Mouse (Mus musculus): ENCODE data around the gene Slc39a5. TPM values are rescaled to one million over a fixed set of nuclear protein-coding genes. Genes with fewer than 3 reads are reported as not detected.
A peak's percentile ranks its signal among the peaks of the same experiment; 100 is the strongest.

The Slc39a5 gene
- polyA plus RNA-seq, 1 experiment from 2014 or later, result 0.10 TPM

DNA sequence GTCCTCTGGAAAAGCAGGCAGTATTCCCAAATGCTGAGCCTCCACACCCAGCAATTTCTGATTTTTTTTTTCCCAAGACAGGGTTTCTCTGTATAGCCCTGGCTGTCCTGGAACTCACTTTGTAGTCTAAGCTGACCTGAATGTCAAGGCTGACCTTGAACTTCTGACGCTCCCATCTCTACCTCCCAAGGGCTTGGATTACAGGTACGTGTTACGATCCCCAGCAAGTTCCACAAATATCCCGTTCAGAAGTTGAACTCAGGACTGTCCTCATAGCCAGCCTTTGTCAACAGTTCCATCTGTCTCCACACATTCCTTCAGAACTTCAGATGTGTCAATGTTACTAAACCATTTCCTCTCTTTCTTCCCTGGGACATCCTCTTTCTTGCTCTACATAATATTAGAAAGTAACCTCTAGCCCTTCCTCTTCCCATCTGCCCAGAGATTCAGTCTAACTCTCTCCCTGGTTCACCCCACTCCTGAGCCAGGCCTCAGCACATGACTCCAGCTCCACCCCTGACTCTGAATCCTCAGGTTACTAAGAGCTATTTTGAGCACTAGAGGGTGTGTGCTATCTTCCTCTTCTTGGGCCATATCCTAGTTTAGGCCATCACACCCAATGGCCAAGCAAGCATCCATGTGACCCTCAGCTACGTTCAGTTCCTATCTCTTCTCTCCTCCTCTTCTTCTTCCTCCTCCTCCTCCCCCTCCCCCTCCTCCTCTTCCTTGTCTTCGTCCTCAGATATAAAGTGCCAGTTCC is 27.9 kb downstream of the Slc39a5 start:
- Histone ChIP-seq H3K4me2 (ENCODE audit: low read length) (no peak overlapping the region), H3K27ac (ENCODE audit: low read length) (no peak overlapping the region), H3K4me3 (replicated peaks; ENCODE audit: low read length) (no peak overlapping the region), H3K27me3 (replicated peaks; ENCODE audit: control insufficient read depth, insufficient read depth, low read length) (no peaks in the 10 kb centered on the region), H3K9ac (replicated peaks; ENCODE audit: low read depth, low read length) (no peak overlapping the region), H3K4me1 (replicated peaks; ENCODE audit: control insufficient read depth, insufficient read depth, low read length) (peaks cover 18% of the 10 kb centered on the region), H3K9me3 (ENCODE audit: control insufficient read depth, low read length) (no peaks in the 10 kb centered on the region), H3K36me3 (ENCODE audit: control insufficient read depth, insufficient read depth) (no peaks in the 10 kb centered on the region)
- WGBS, result 93% methylated on average over 6 of the region's 6 CpGs
- ATAC-seq, result no peak

DNA sequence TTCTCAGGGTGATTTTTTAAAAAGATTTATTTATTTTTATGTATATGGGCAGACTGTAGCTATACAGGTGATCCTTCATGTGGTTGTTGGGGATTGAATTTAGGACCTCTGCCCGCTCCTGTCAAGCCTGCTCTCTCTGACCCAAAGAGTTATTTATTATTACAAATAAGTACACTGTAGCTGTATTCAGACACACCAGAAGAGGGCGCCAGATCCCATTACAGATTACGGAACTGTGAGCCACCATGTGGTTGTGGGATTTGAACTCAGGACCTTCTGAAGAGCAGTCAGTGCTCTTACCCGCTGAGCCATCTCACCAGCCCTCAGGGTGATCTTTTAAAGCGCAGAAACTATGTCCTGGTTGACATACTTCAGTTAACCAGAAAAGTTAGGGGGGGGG is 28.9 kb downstream of the Slc39a5 start:
- 84% methylated on average over 5 of the region's 5 CpGs for WGBS
- no peak overlapping the region for H3K4me3 ChIP-seq (replicated peaks; ENCODE audit: low read length)
- no peaks in the 10 kb centered on the region for H3K27me3 ChIP-seq (replicated peaks; ENCODE audit: control insufficient read depth, insufficient read depth, low read length)
- no peak overlapping the region for H3K9ac ChIP-seq (replicated peaks; ENCODE audit: low read depth, low read length)
- no peak overlapping the region for H3K27ac ChIP-seq (ENCODE audit: low read length)
- no peak for ATAC-seq
- no peaks in the 10 kb centered on the region for H3K36me3 ChIP-seq (ENCODE audit: control insufficient read depth, insufficient read depth)
- no peak overlapping the region for H3K4me2 ChIP-seq (ENCODE audit: low read length)
- H3K4me1 ChIP-seq (replicated peaks; ENCODE audit: control insufficient read depth, insufficient read depth, low read length), result peaks cover 24% of the 10 kb centered on the region
- H3K9me3 ChIP-seq (ENCODE audit: control insufficient read depth, low read length), result no peaks in the 10 kb centered on the region

DNA sequence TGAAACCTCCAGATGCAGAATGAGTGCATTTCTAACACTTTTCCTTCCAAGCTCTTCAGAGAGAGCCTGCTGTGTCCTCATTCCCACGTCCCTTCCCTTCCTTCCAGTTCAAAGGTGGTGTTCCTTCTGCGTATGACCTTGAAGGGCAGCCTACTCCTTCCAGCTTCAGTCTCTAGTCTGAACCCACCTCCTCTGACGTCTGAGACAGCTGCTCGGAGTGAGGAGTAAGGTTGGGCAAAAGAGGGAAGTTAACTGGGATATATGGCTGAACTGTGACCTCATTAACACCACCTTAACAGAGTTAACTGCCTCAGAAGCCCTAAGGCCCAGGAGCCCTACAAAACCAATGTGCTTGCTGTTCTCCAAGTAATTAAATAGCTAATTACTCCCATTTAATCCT is 30.4 kb downstream of the Slc39a5 start:
- ATAC-seq, result no peak
- Histone ChIP-seq H3K9me3 (ENCODE audit: control insufficient read depth, low read length) (no peaks in the 10 kb centered on the region), H3K27me3 (replicated peaks; ENCODE audit: control insufficient read depth, insufficient read depth, low read length) (no peaks in the 10 kb centered on the region), H3K4me1 (replicated peaks; ENCODE audit: control insufficient read depth, insufficient read depth, low read length) (peaks cover 18% of the 10 kb centered on the region), H3K27ac (ENCODE audit: low read length) (no peak overlapping the region), H3K4me2 (ENCODE audit: low read length) (no peak overlapping the region), H3K4me3 (replicated peaks; ENCODE audit: low read length) (no peak overlapping the region), H3K9ac (replicated peaks; ENCODE audit: low read depth, low read length) (no peak overlapping the region), H3K36me3 (ENCODE audit: control insufficient read depth, insufficient read depth) (no peaks in the 10 kb centered on the region)
- 51% methylated on average over 4 of the region's 4 CpGs for WGBS

DNA sequence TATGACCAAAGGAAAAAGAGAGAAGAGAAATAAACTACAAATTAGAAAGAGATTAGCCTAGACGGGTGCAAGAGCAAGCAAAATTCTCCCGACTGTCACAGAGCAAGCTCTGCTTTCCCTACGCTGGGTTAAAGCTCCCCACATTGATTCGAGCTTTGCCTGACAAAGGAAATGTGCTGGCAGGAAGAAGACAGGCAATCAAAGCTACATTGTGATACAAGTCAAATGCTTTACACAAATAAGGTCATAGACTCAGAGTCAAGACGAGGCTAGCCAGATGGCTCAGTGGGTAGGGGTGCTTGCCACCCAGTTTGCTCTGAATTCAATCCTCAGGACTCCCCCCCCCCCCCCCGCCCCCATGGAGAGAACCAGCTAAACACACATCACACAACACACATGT is 31.0 kb downstream of the Slc39a5 start:
- ATAC-seq, result no peak
- no peaks in the 10 kb centered on the region for H3K9me3 ChIP-seq (ENCODE audit: control insufficient read depth, low read length)
- no peak overlapping the region for H3K4me3 ChIP-seq (replicated peaks; ENCODE audit: low read length)
- H3K4me1 ChIP-seq (replicated peaks; ENCODE audit: control insufficient read depth, insufficient read depth, low read length), result peaks cover 18% of the 10 kb centered on the region
- H3K27ac ChIP-seq (ENCODE audit: low read length), result no peak overlapping the region; the same call in 1 of the 2 replicates
- H3K9ac ChIP-seq (replicated peaks; ENCODE audit: low read depth, low read length), result no peak overlapping the region
- H3K27me3 ChIP-seq (replicated peaks; ENCODE audit: control insufficient read depth, insufficient read depth, low read length), result no peaks in the 10 kb centered on the region
- 47% methylated on average over 5 of the region's 6 CpGs for WGBS
- H3K4me2 ChIP-seq (ENCODE audit: low read length), result no peak overlapping the region
- peaks cover 4% of the 10 kb centered on the region; the same call in 1 of the 2 replicates for H3K36me3 ChIP-seq (ENCODE audit: control insufficient read depth, insufficient read depth)

DNA sequence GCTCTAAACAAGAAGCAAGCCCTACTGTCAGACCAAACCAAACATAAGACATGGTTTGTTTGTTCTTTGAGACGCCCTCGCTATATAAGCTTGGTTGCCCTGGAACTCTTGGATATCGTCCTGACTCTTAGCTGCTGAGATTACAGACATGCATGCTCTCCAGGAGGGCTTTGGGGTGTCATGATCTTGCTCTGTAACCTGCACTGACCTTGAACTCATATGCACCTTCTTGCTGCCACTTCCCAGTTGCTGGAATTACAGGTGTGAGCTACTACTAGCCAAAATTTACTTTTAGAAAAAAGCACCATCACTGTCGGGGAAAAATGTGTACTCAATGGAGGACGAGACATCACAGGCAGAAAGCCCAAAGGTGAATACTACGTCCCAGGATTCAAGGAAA is 31.4 kb downstream of the Slc39a5 start:
- peaks cover 6% of the 10 kb centered on the region; the same call in 1 of the 2 replicates for H3K36me3 ChIP-seq (ENCODE audit: control insufficient read depth, insufficient read depth)
- ATAC-seq, result no peak
- peak overlapping the region; percentile 75; the same call in 1 of the 2 replicates for H3K9ac ChIP-seq (replicated peaks; ENCODE audit: low read depth, low read length)
- H3K4me3 ChIP-seq (replicated peaks; ENCODE audit: low read length), result peak overlapping the region; percentile 85
- peak overlapping the region; percentile 97 for H3K27ac ChIP-seq (ENCODE audit: low read length)
- no peaks in the 10 kb centered on the region for H3K9me3 ChIP-seq (ENCODE audit: control insufficient read depth, low read length)
- H3K4me2 ChIP-seq (ENCODE audit: low read length), result peak overlapping the region; percentile 87
- 79% methylated on average over 6 of the region's 6 CpGs for WGBS
- H3K4me1 ChIP-seq (replicated peaks; ENCODE audit: control insufficient read depth, insufficient read depth, low read length), result peaks cover 18% of the 10 kb centered on the region
- no peaks in the 10 kb centered on the region for H3K27me3 ChIP-seq (replicated peaks; ENCODE audit: control insufficient read depth, insufficient read depth, low read length)

DNA sequence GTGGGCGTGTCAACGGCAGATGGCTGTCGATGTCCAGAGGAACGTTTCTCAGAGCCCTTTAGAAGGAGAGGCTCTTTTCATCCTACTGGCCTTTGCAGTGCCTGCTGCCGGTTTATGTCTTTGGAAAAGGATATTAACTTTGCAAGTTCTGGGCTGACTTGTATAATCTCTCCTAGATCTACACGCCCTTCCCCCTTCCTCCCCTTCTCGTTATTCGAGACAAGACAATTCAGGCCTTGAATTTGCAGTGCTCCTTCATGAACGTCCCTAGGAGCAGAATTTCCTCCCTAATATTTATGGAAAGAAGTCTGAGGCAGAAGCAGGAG is 31.8 kb downstream of the Slc39a5 start:
- Histone ChIP-seq H3K9me3 (ENCODE audit: control insufficient read depth, low read length) (no peaks in the 10 kb centered on the region), H3K36me3 (ENCODE audit: control insufficient read depth, insufficient read depth) (peaks cover 6% of the 10 kb centered on the region; the same call in 1 of the 2 replicates), H3K4me3 (replicated peaks; ENCODE audit: low read length) (peak overlapping the region; percentile 85), H3K4me2 (ENCODE audit: low read length) (peak overlapping the region; percentile 87), H3K9ac (replicated peaks; ENCODE audit: low read depth, low read length) (peak overlapping the region; percentile 75), H3K4me1 (replicated peaks; ENCODE audit: control insufficient read depth, insufficient read depth, low read length) (peaks cover 18% of the 10 kb centered on the region), H3K27ac (ENCODE audit: low read length) (peak overlapping the region; percentile 97), H3K27me3 (replicated peaks; ENCODE audit: control insufficient read depth, insufficient read depth, low read length) (no peaks in the 10 kb centered on the region)
- no peak for ATAC-seq
- 3% methylated on average over 9 of the region's 9 CpGs for WGBS

DNA sequence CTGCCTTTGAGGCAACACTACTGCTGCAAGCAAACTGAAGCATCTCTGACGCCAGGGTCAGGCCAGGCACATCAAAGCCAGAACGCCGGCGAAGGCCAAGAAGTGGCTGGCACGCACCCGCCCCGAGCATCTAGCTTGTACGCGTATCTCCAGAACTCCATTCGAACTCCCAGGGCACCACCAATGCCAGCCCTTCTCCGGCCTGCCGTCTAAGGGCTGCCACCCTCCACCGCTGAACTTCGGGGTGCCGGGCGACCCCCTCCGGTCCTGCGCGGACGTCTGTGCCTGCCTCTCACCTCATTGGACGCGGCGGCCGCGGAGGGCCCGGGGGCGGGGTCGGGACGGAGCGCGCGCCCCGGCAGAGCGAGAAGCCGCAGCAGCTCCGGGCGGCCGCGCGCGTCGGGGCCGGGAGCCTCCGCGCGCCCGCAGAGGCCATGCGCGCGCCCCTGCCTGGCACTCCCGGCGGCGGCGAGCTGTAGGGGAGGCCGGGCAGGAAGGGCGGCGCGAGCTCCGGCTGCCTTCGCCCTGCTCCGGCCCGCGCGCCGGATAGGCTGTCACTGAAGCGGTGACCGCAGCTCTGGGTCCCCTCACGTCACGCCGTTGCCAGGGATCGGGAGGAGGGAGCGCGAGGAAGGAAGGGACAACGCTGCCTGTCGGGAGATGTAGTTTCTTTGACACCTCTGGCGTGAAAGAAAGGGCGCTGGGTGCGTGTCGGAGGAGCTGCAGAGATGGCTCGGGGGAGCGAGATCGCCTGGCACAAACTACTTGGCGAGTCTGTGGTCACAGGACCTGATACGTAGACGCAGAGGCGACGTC is 32.4 kb downstream of the Slc39a5 start, which contains the start of gene Coq10a:
Gene Coq10a (minus strand): TSS at position 596 of the 816 bp plus-strand sequence.
- peaks cover 18% of the 10 kb centered on the region for H3K4me1 ChIP-seq (replicated peaks; ENCODE audit: control insufficient read depth, insufficient read depth, low read length)
- H3K4me2 ChIP-seq (ENCODE audit: low read length), result peak within 1 kb of the TSS; percentile 87
- peak within 1 kb of the TSS; percentile 75 for H3K9ac ChIP-seq (replicated peaks; ENCODE audit: low read depth, low read length)
- peak within 1 kb of the TSS; percentile 97 for H3K27ac ChIP-seq (ENCODE audit: low read length)
- H3K9me3 ChIP-seq (ENCODE audit: control insufficient read depth, low read length), result no peaks in the 10 kb centered on the region
- under 1% methylated on average over 87 of the region's 87 CpGs for WGBS
- H3K27me3 ChIP-seq (replicated peaks; ENCODE audit: control insufficient read depth, insufficient read depth, low read length), result no peaks in the 10 kb centered on the region
- peak; percentile 96 for ATAC-seq
- peaks cover 6% of the 10 kb centered on the region; the same call in 1 of the 2 replicates for H3K36me3 ChIP-seq (ENCODE audit: control insufficient read depth, insufficient read depth)
- peak within 1 kb of the TSS; percentile 85 for H3K4me3 ChIP-seq (replicated peaks; ENCODE audit: low read length)

DNA sequence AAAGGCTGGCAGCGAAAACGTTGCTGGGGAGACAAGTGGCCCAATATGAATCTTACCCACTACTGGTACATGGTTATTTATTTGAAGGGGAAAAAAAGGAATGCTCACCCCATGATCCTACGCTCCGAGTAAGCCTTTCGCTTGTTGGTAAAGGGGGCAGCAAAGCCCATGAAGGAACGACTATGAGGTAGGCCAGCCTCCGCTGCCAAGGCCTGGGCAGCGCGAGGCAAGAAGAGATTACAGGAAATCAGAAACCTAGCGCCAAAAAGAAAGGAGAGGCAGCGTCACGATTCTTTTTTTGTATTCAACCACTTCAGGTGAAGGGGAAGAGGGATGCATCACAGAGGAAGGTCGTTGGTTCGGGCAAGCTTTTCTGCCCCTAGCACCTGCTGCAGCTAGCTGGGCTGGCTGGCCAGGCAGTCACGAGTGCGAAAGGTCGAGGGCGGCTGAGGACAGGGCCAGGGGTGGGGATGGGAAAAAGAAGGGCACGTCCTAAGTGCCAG is 33.1 kb downstream of the Slc39a5 start:
- Histone ChIP-seq H3K27ac (ENCODE audit: low read length) (peak overlapping the region; percentile 97), H3K27me3 (replicated peaks; ENCODE audit: control insufficient read depth, insufficient read depth, low read length) (no peaks in the 10 kb centered on the region), H3K4me1 (replicated peaks; ENCODE audit: control insufficient read depth, insufficient read depth, low read length) (peaks cover 18% of the 10 kb centered on the region), H3K9ac (replicated peaks; ENCODE audit: low read depth, low read length) (peak overlapping the region; percentile 75), H3K9me3 (ENCODE audit: control insufficient read depth, low read length) (no peaks in the 10 kb centered on the region), H3K4me2 (ENCODE audit: low read length) (peak overlapping the region; percentile 87), H3K36me3 (ENCODE audit: control insufficient read depth, insufficient read depth) (peaks cover 11% of the 10 kb centered on the region; the same call in 1 of the 2 replicates), H3K4me3 (replicated peaks; ENCODE audit: low read length) (peak overlapping the region; percentile 85)
- WGBS, result 11% methylated on average over 19 of the region's 19 CpGs
- ATAC-seq, result no peak

DNA sequence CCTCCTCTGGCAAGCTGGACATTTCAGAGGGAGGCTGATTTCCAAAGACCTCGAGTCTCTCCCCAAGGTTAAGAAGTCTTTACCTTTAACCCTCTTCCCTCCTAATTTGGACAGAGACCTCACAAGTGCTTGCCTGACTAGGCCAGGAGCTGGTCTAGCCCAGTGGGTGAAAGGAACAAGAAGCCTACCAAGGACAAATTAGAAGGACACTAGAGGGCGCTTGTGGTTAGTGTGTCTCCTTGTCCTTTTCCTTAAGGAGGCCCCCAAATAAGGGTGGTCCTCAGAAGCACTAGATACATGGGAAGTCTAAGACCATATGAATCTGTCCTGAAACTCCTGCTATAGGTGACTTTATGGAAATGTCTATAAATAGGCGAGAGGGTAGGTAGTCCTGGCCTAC is 38.5 kb downstream of the Slc39a5 start:
- no peaks in the 10 kb centered on the region for H3K27me3 ChIP-seq (replicated peaks; ENCODE audit: control insufficient read depth, insufficient read depth, low read length)
- ATAC-seq, result peak; percentile 26; the same call in 1 of the 2 replicates
- H3K9me3 ChIP-seq (ENCODE audit: control insufficient read depth, low read length), result no peaks in the 10 kb centered on the region
- no peak overlapping the region for H3K4me3 ChIP-seq (replicated peaks; ENCODE audit: low read length)
- no peak overlapping the region for H3K27ac ChIP-seq (ENCODE audit: low read length)
- H3K9ac ChIP-seq (replicated peaks; ENCODE audit: low read depth, low read length), result no peak overlapping the region
- peaks cover 32% of the 10 kb centered on the region for H3K36me3 ChIP-seq (ENCODE audit: control insufficient read depth, insufficient read depth)
- peaks cover 6% of the 10 kb centered on the region for H3K4me1 ChIP-seq (replicated peaks; ENCODE audit: control insufficient read depth, insufficient read depth, low read length)
- no peak overlapping the region for H3K4me2 ChIP-seq (ENCODE audit: low read length)
- WGBS, result 45% methylated on average over 3 of the region's 3 CpGs

Measured in forebrain, embryonic 16.5 days (tissue).